Mouse (Mus musculus) megakaryocyte, embryonic 14.5 days (primary cell): ENCODE results near the gene Disp3.

ENCODE experiments used
- FLI1 ChIP-seq: IDR thresholded peaks from 2 replicates; pipeline ENCODE4 v1.6.1; 2012; ENCODE audit warnings: low read length, inconsistent platforms, mixed read lengths
- GATA1 ChIP-seq: IDR thresholded peaks from 3 replicates; pipeline ENCODE4 v1.6.1; 2012; ENCODE audit warnings: mixed read lengths, low read length, inconsistent platforms, borderline replicate concordance

- TF ChIP-seq GATA1 = no peak
- no peak for TF ChIP-seq FLI1
Observed at GRCm38 (mm10) chr4:148238218-148238617, 49.5 kb downstream of the Disp3 start.
